Mouse (Mus musculus): Measurements from ENCODE around the gene Satl1.

Satl1 gene

GRCm38 (mm10) chrX:112406679-112407078 lies at the start of gene Satl1:
TSS of gene Satl1 (minus strand) at chrX:112406779.
- DNase-seq (ENCODE audit: low spot score): no peak

DNA sequence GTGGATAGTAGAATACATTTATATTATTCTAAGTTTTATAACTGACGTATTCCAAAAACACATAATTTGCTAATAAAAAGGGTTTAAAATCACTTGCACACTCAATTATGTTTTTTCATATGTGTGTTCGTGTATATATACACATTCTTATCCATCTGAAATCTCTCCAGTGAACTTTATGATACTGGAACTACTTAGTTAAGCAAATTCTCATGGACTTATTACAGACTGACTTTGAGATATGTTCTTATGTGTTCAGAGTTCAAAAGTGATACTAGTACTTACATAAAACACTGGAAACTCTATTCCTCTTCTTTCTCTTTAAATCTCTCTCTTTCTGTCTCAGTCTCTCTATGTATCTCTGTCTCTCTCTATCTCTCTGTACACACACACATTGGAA lies 31.5 kb upstream of the Satl1 start:
- DNase-seq (ENCODE audit: low spot score): no peak

- no peak for DNase-seq (ENCODE audit: low spot score)
Measured at GRCm38 (mm10) chrX:112437580-112437979, 31.0 kb upstream of the Satl1 start.

DNA sequence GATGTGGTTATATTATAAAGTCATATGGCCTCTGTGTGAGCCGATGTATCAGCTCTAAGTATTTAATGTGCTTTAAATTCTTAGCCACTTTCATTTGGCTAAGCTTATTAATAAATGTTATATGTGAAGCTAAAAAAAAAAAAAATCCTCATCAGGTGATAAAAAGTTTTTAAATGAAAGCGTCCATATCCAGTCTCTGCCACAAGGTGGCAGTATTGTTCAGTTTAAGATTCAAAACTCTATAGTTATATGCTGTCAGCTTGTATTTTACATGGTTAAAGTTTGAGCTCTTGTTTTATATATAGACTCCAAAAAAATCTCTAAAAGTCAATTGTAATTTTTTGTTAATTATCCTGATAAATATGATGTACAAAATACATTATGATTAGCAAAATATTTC lies 16.4 kb upstream of the Satl1 start:
- peak; percentile 11 for DNase-seq (ENCODE audit: low spot score)

GRCm38 (mm10) chrX:112412309-112412708 lies 5.7 kb upstream of the Satl1 start:
- DNase-seq (ENCODE audit: low spot score): no peak

GRCm38 (mm10) chrX:112370577-112371410 lies 35.8 kb downstream of the Satl1 start:
- peak; percentile 4 for DNase-seq (ENCODE audit: low spot score)

DNA sequence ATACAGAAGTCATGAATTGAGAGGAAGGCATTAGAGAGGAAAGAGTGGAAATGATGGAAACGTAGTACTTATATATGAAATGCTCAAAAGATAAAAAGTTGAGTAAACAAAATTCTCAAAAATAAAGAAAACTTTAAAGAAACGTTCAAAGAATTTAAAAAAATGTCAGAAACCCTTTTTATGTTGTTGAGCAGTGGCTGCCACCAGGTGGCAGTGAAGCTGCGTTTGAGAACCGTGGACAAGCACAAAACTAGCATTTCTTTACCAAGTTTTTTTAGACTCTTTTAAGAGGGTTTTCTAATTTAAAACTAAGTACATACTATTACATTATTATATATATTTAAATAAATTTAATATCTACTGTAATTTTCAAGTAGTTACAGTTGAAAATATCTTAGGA lies 38.2 kb downstream of the Satl1 start:
- DNase-seq (ENCODE audit: low spot score): peak; percentile 7

GRCm38 (mm10) chrX:112348395-112348791 lies 58.2 kb downstream of the Satl1 start:
- DNase-seq (ENCODE audit: low spot score): peak; percentile 16

DNA sequence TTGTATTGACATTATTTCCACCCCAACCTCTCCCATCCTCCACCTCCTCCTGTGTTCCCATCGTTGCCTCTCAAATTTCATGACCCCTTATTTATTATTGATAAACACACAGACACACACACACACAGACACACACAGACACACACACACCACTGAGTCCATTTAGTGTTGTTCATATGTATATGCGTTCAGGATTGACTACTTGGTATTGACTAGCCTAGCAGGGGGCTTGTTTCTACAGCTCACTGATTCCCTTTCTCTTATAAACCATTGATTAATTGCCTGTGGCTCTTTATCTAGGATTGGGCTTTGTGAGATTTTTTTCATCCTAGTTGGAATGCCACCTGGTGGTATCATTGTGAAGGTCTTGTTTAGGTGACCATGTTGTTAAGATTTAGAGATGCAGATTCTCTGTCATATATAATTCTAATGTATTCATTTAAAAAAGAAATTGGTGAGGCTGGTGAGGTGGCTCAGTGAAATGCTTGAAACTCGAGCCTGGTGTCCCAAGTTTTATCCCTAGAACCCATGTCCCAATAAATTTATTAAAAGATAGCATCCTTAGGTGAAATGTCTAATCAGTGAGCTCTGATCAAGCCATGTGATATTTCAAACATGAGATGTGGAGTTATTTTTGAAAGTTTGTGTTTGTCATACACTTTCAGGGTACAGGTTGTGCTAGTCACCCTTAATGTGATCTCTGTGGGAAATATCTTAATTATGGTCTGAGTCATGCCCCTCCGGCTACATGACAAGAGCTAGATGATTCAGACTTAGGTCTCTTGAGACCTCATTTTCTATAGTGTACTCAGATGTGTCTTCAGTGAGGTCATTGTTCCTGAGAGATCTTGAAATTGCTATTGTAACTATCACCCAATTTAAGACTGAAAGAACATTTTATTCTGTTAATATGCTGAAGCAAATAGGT lies 58.8 kb downstream of the Satl1 start:
- DNase-seq (ENCODE audit: low spot score): no peak

GRCm38 (mm10) chrX:112339486-112339885 lies 67.1 kb downstream of the Satl1 start:
- DNase-seq (ENCODE audit: low spot score): no peak
